Mouse (Mus musculus): ENCODE measurements around the gene Gm10720.
"Not testable (repeated sequence)": the region's sequence is repeated elsewhere in the genome, so short reads cannot be mapped to it uniquely, and the experiment has no call there.

Gene Gm10720

GRCm38 (mm10) chr9:3015354-3015753, at the start of gene Gm10720:
Gene Gm10720, plus strand, starts transcription at chr9:3015654.
- DNase-seq (ENCODE audit: low spot score in 2 of 2), result not testable (repeated sequence)

DNA sequence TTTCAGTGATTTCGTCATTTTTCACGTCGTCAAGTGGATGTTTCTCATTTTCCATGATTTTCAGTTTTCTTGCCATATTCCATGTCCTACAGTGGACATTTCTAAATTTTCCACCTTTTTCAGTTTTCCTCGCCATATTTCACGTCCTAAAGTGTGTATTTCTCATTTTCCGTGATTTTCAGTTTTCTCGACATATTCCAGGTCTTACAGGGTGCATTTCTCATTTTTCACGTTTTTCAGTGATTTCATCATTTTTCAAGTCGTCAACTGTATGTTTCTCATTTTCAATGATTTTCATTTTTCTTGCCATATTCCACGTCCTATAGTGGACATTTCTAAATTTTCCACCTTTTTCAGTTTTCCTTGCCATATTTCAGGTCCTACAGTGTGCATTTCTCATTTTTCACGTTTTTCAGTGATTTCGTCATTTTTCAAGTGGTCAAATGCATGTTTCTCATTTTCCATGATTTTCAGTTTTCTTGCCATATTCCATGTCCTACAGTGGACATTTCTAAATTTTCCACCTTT, 14.9 kb upstream of the Gm10720 start, which contains the start of gene Gm10722:
Gene Gm10722, plus strand, starts transcription at position 478 of the 528 bp plus-strand sequence.
- peak; percentile 9 to 18 for DNase-seq (ENCODE audit: low spot score in 2 of 2)

- peak in 1 of 2 experiments; percentile 12 for DNase-seq (ENCODE audit: low spot score in 2 of 2)
These were observed 14.4 kb upstream of the Gm10720 start for GRCm38 (mm10) chr9:3001006-3001405.

DNA sequence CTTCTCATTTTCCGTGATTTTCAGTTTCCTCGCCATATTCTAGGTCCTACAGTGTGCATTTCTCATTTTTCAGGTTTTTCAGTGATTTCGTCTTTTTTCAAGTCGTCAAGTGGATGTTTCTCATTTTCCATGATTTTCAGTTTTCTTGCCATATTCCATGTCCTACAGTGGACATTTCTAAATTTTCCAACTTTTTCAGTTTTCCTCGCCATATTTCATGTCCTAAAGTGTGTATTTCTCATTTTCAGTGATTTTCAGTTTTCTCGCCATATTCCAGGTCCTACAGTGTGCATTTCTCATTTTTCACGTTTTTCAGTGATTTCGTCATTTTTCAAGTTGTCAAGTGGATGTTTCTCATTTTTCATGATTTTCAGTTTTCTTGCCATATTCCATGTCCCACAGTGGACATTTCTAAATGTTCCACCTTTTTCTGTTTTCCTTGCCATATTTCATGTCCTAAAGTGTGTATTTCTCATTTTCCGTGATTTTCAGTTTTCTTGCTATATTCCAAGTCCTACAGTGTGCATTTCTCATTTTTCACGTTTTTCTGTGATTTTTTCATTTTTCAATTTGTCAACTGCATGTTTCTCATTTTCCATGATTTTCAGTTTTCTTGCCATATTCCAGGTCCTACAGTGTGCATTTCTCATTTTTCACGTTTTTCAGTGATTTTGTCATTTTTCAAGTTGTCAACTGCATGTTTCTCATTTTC, 13.3 kb upstream of the Gm10720 start:
- peak; percentile 87 to 99 for DNase-seq (ENCODE audit: low spot score in 2 of 2)

GRCm38 (mm10) chr9:3002794-3003396, 12.6 kb upstream of the Gm10720 start, which contains the start of gene Gm11168:
Gene Gm11168, plus strand, starts transcription at chr9:3003346.
- not testable (repeated sequence) for DNase-seq (ENCODE audit: low spot score in 2 of 2)

DNA sequence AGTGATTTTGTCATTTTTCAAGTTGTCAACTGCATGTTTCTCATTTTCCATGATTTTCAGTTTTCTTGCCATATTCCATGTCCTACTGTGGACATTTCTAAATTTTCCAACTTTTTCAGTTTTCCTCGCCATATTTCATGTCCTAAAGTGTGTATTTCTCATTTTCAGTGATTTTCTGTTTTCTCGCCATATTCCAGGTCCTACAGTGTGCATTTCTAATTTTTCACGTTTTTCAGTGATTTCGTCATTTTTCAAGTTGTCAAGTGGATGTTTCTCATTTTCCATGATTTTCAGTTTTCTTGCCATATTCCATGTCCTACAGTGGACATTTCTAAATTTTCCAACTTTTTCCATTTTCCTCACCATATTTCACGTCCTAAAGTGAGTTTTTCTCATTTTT, 9.3 kb upstream of the Gm10720 start:
- not testable (repeated sequence) for DNase-seq (ENCODE audit: low spot score in 2 of 2)

DNA sequence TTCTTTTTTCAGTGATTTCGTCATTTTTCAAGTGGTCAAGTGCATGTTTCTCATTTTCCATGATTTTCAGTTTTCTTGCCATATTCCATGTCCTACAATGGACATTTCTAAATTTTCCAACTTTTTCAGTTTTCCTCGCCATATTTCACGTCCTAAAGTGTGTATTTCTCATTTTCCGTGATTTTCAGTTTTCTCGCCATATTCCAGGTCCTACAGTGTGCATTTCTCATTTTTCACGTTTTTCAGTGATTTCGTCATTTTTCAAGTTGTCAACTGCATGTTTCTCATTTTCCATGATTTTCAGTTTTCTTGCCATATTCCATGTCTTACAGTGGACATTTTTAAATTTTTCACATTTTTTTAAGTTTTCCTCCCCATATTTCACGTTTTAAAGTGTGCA, 8.8 kb upstream of the Gm10720 start:
- DNase-seq (ENCODE audit: low spot score in 2 of 2), result peak; percentile 98 to 99

- not testable (repeated sequence) for DNase-seq (ENCODE audit: low spot score in 2 of 2)
These were observed 8.2 kb upstream of the Gm10720 start for GRCm38 (mm10) chr9:3007272-3007671.

DNA sequence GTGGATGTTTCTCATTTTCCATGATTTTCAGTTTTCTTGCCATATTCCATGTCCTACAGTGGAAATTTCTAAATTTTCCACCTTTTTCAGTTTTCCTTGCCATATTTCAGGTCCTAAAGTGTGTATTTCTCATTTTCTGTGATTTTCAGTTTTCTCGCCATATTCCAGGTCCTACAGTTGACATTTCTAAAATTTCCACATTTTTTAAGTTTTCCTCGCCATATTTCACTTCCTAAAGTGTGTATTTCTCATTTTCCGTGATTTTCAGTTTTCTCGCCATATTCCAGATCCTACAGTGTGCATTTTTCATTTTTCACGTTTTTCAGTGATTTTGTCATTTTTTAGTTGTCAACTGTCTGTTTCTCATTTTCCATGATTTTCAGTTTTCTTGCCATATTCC, 6.1 kb upstream of the Gm10720 start:
- not testable (repeated sequence) for DNase-seq (ENCODE audit: low spot score in 2 of 2)

DNA sequence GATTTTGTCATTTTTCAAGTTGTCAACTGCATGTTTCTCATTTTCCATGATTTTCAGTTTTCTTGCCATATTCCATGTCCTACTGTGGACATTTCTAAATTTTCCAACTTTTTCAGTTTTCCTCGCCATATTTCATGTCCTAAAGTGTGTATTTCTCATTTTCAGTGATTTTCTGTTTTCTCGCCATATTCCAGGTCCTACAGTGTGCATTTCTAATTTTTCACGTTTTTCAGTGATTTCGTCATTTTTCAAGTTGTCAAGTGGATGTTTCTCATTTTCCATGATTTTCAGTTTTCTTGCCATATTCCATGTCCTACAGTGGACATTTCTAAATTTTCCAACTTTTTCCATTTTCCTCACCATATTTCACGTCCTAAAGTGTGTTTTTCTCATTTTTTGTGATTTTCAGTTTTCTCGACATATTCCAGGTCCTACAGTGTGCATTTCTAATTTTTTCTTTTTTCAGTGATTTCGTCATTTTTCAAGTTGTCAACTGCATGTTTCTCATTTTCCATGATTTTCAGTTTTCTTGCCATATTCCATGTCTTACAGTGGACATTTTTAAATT, 3.3 kb upstream of the Gm10720 start:
- not testable (repeated sequence) for DNase-seq (ENCODE audit: low spot score in 2 of 2)

- not testable (repeated sequence) for DNase-seq (ENCODE audit: low spot score in 2 of 2)
These were observed 2.6 kb upstream of the Gm10720 start, which contains the start of gene Gm10721 for GRCm38 (mm10) chr9:3012733-3013279. Gene Gm10721, plus strand, starts transcription at chr9:3013140.

DNA sequence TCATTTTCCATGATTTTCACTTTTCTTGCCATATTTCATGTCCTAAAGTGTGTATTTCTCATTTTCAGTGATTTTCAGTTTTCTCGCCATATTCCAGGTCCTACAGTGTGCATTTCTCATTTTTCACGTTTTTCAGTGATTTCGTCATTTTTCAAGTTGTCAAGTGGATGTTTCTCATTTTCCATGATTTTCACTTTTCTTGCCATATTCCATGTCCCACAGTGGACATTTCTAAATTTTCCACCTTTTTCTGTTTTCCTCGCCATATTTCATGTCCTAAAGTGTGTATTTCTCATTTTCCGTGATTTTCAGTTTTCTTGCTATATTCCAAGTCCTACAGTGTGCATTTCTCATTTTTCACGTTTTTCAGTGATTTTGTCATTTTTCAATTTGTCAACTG, 442 bp downstream of the Gm10720 start:
- DNase-seq (ENCODE audit: low spot score in 2 of 2), result not testable (repeated sequence)

GRCm38 (mm10) chr9:3017108-3017507, 1.7 kb downstream of the Gm10720 start, which contains the start of gene Gm10719:
Gene Gm10719, plus strand, starts transcription at chr9:3017408.
- not testable (repeated sequence) for DNase-seq (ENCODE audit: low spot score in 2 of 2)

DNA sequence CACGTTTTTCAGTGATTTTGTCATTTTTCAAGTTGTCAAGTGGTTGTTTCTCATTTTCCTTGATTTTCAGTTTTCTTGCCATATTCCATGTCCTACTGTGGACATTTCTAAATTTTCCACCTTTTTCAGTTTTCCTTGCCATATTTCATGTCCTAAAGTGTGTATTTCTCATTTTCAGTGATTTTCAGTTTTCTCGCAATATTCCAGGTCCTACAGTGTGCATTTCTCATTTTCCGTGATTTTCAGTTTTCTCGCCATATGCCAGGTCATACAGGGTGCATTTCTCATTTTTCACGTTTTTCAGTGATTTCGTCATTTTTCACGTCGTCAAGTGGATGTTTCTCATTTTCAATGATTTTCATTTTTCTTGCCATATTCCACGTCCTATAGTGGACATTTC, 3.5 kb downstream of the Gm10720 start:
- DNase-seq (ENCODE audit: low spot score in 2 of 2), result peak in 1 of 2 experiments; percentile 5

DNA sequence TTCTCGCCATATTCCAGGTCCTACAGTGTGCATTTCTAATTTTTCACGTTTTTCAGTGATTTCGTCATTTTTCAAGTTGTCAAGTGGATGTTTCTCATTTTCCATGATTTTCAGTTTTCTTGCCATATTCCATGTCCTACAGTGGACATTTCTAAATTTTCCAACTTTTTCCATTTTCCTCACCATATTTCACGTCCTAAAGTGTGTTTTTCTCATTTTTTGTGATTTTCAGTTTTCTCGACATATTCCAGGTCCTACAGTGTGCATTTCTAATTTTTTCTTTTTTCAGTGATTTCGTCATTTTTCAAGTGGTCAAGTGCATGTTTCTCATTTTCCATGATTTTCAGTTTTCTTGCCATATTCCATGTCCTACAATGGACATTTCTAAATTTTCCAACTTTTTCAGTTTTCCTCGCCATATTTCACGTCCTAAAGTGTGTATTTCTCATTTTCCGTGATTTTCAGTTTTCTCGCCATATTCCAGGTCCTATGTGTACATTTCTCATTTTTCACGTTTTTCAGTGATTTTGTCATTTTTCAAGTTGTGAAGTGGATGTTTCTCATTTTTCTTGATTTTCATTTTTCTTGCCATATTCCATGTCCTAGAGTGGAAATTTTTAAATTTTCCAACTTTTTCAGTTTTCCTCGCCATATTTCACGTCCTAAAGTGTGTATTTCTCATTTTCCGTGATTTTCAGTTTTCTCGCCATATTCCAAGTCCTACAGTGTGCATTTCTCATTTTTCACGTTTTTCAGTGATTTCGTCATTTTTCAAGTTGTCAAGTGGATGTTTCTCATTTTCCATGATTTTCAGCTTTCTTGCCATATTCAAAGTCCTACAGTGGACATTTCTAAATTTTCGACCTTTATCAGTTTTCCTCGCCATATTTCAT, 4.6 kb downstream of the Gm10720 start:
- peak; percentile 3 to 36 for DNase-seq (ENCODE audit: low spot score in 2 of 2)

DNA sequence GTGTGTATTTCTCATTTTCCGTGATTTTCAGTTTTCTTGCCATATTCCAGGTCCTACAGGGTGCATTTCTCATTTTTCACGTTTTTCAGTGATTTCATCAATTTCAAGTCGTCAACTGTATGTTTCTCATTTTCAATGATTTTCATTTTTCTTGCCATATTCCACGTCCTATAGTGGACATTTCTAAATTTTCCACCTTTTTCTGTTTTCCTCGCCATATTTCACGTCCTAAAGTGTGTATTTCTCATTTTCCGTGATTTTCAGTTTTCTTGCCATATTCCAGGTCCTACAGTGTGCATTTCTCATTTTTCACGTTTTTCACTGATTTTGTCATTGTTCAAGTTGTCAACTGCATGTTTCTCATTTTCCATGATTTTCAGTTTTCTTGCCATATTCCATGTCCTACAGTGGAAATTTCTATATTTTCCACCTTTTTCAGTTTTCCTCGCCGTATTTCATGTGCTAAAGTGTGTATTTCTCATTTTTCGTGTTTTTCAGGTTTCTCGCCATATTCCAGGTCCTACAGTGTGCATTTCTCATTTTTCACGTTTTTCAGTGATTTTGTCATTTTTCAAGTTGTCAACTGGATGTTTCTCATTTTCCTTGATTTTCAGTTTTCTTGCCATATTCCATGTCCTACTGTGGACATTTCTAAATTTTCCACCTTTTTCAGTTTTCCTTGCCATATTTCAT, 7.0 kb downstream of the Gm10720 start:
- peak; percentile 48 to 60 for DNase-seq (ENCODE audit: low spot score in 2 of 2)

DNA sequence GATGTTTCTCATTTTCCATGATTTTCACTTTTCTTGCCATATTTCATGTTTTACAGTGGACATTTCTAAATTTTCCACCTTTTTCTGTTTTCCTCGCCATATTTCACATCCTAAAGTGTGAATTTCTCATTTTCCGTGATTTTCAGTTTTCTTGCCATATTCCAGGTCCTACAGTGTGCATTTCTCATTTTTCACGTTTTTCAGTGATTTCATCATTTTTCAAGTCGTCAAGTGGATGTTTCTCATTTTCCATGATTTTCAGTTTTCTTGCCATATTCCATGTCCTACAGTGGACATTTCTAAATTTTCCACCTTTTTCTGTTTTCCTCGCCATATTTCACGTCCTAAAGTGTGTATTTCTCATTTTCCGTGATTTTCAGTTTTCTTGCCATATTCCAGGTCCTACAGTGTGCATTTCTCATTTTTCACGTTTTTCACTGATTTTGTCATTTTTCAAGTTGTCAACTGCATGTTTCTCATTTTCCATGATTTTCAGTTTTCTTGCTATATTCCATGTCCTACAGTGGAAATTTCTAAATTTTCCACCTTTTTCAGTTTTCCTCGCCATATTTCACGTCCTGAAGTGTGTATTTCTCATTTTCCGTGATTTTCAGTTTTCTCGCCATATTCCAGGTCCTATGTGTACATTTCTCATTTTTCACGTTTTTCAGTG, 8.0 kb downstream of the Gm10720 start, which contains the start of gene Gm10718:
Gene Gm10718, plus strand, starts transcription at position 236 of the 673 bp plus-strand sequence.
- peak; percentile 15 to 57 for DNase-seq (ENCODE audit: low spot score in 2 of 2)

GRCm38 (mm10) chr9:3023985-3024648, 8.7 kb downstream of the Gm10720 start:
- DNase-seq (ENCODE audit: low spot score in 2 of 2), result peak; percentile 100

GRCm38 (mm10) chr9:3024912-3025467, 9.5 kb downstream of the Gm10720 start, which contains the start of gene Gm10717:
Gene Gm10717, plus strand, starts transcription at chr9:3025417.
- peak in 1 of 2 experiments; percentile 29 for DNase-seq (ENCODE audit: low spot score in 2 of 2)
